Mouse (Mus musculus) MEL (cell line): Measurements from ENCODE around the gene Ptgds. TPM values are rescaled to one million over a fixed set of nuclear protein-coding genes. Genes with fewer than 3 reads are reported as not detected.

Source experiments
- DNase-seq: peaks from one replicate; pipeline ENCODE4 v3.0.0; 2011; ENCODE audit warnings: low read depth, low spot score
- H3K27ac ChIP-seq: 2 replicates; pipeline ENCODE4 v1.5.1; 2012; ENCODE audit warnings: low read depth, mild to moderate bottlenecking, control low read depth, low read length, moderate library complexity; ENCODE audit not compliant: control insufficient read depth
- H3K27me3 ChIP-seq, 2 experiments: fragments of 150-350 bp in 1 of 2; sonication (generic) in 1 of 2; 2 replicates each; pipeline ENCODE4 v1.6.1; 2012; ENCODE audit warnings: low read length in 2 of 2, mild to moderate bottlenecking in 2 of 2, improper control_type of control experiment in 1 of 2, moderate library complexity in 1 of 2; ENCODE audit not compliant: insufficient read depth in 2 of 2, control insufficient read depth in 1 of 2
- H3K36me3 ChIP-seq, 2 experiments: 2 replicates each; pipeline ENCODE4 v1.6.1; 2012 to 2014; ENCODE audit warnings: low read length in 2 of 2, improper control_type of control experiment in 1 of 2, inconsistent platforms in 1 of 2, mild to moderate bottlenecking in 1 of 2; ENCODE audit not compliant: insufficient read depth in 2 of 2, control insufficient read depth in 1 of 2
- H3K4me1 ChIP-seq, 2 experiments: fragments of 150-350 bp in 1 of 2; sonication (generic) in 1 of 2; 2 replicates each; pipeline ENCODE4 v1.6.1; 2012; ENCODE audit warnings: low read length in 2 of 2, improper control_type of control experiment in 1 of 2, mild to moderate bottlenecking in 1 of 2; ENCODE audit not compliant: insufficient read depth in 2 of 2, control insufficient read depth in 1 of 2
- H3K4me3 ChIP-seq, 2 experiments: fragments of 150-350 bp in 1 of 2; sonication (generic) in 1 of 2; 2 replicates each; pipeline ENCODE4 v1.5.1; 2012; ENCODE audit warnings: low read depth in 2 of 2, low read length in 2 of 2, mild to moderate bottlenecking in 2 of 2, moderate library complexity in 2 of 2, control low read depth in 1 of 2, improper control_type of control experiment in 1 of 2; ENCODE audit not compliant: control insufficient read depth in 1 of 2, insufficient read depth in 1 of 2
- H3K79me2 ChIP-seq: 2 replicates; pipeline ENCODE4 v1.6.1; 2012; ENCODE audit warnings: mild to moderate bottlenecking, low read length, moderate library complexity; ENCODE audit not compliant: control insufficient read depth, poor library complexity, insufficient read depth
- H3K9ac ChIP-seq: 2 replicates; pipeline ENCODE4 v1.6.1; 2012; ENCODE audit warnings: low read depth, mild to moderate bottlenecking, control low read depth, low read length, moderate library complexity; ENCODE audit not compliant: control insufficient read depth, poor library complexity, severe bottlenecking
- H3K9me3 ChIP-seq: fragments of 150-350 bp; sonication (generic); replicated peaks from 2 replicates; pipeline ENCODE4 v1.6.1; 2012; ENCODE audit warnings: mild to moderate bottlenecking, low read length, improper control_type of control experiment, moderate library complexity; ENCODE audit not compliant: insufficient read depth
- CHD1 ChIP-seq: IDR thresholded peaks from 2 replicates; pipeline ENCODE4 v1.6.1; 2012; ENCODE audit warnings: low read depth, mild to moderate bottlenecking, inconsistent platforms, low read length, improper control_type of control experiment
- E2F4 ChIP-seq: IDR thresholded peaks from 2 replicates; pipeline ENCODE4 v1.6.1; 2011; ENCODE audit warnings: low read depth, low read length, improper control_type of control experiment, borderline replicate concordance
- GABPA ChIP-seq: IDR thresholded peaks from 2 replicates; pipeline ENCODE4 v1.6.1; 2012; ENCODE audit warnings: low read depth, mild to moderate bottlenecking, inconsistent platforms, low read length, improper control_type of control experiment, moderate library complexity
- GATA1 ChIP-seq: IDR thresholded peaks from 2 replicates; pipeline ENCODE4 v1.6.1; 2011; ENCODE audit warnings: low read depth, low read length, improper control_type of control experiment
- HCFC1 ChIP-seq: IDR thresholded peaks from 2 replicates; pipeline ENCODE4 v1.6.1; 2012; ENCODE audit warnings: low read depth, mild to moderate bottlenecking, inconsistent platforms, low read length, improper control_type of control experiment, moderate library complexity
- JUND ChIP-seq: IDR thresholded peaks from 2 replicates; pipeline ENCODE4 v1.6.1; 2011; ENCODE audit warnings: low read depth, mild to moderate bottlenecking, improper control_type of control experiment, low read length
- MAFK ChIP-seq: IDR thresholded peaks from 2 replicates; pipeline ENCODE4 v1.6.1; 2011; ENCODE audit warnings: low read depth, mild to moderate bottlenecking, low read length, improper control_type of control experiment, borderline replicate concordance
- MAZ ChIP-seq: IDR thresholded peaks from 2 replicates; pipeline ENCODE4 v1.6.1; 2012; ENCODE audit warnings: low read depth, mild to moderate bottlenecking, inconsistent platforms, low read length, improper control_type of control experiment
- MEF2A ChIP-seq: IDR thresholded peaks from 2 replicates; pipeline ENCODE4 v1.6.1; 2014; ENCODE audit warnings: low read depth, mild to moderate bottlenecking, inconsistent platforms, low read length, improper control_type of control experiment; ENCODE audit not compliant: poor library complexity, insufficient replicate concordance, severe bottlenecking; ENCODE audit errors: extremely low read depth
- MYB ChIP-seq: IDR thresholded peaks from 2 replicates; pipeline ENCODE4 v1.6.1; 2011; ENCODE audit warnings: mild to moderate bottlenecking, low read depth, low read length, improper control_type of control experiment
- NELFE ChIP-seq: IDR thresholded peaks from 2 replicates; pipeline ENCODE4 v1.6.1; 2011; ENCODE audit warnings: low read depth, low read length, improper control_type of control experiment
- POLR2AphosphoS2 ChIP-seq: IDR thresholded peaks from 2 replicates; pipeline ENCODE4 v1.6.1; 2011; ENCODE audit warnings: low read length, improper control_type of control experiment
- POLR2AphosphoS5 ChIP-seq: IDR thresholded peaks from 2 replicates; pipeline ENCODE4 v1.6.1; 2012; ENCODE audit warnings: low read depth, borderline replicate concordance, mild to moderate bottlenecking, inconsistent platforms, low read length, moderate library complexity, mixed read lengths
- RCOR1 ChIP-seq: IDR thresholded peaks from 2 replicates; pipeline ENCODE4 v1.6.1; 2012; ENCODE audit warnings: low read depth, mild to moderate bottlenecking, inconsistent platforms, low read length, improper control_type of control experiment
- TAL1 ChIP-seq: IDR thresholded peaks from 2 replicates; pipeline ENCODE4 v1.6.1; 2012; ENCODE audit warnings: mild to moderate bottlenecking, inconsistent platforms, low read length, moderate library complexity, mixed read lengths
- TBP ChIP-seq: IDR thresholded peaks from 2 replicates; pipeline ENCODE4 v1.8.0; 2011; ENCODE audit warnings: low read depth, low read length, improper control_type of control experiment
- TCF12 ChIP-seq: IDR thresholded peaks from 2 replicates; pipeline ENCODE4 v1.6.1; 2014; ENCODE audit warnings: low read depth, mild to moderate bottlenecking, inconsistent platforms, low read length, improper control_type of control experiment, moderate library complexity
- ZMIZ1 ChIP-seq: IDR thresholded peaks from 2 replicates; pipeline ENCODE4 v1.6.1; 2012; ENCODE audit warnings: low read depth, mild to moderate bottlenecking, inconsistent platforms, low read length, improper control_type of control experiment, moderate library complexity
- ZNF384 ChIP-seq: IDR thresholded peaks from 2 replicates; pipeline ENCODE4 v1.6.1; 2012; ENCODE audit warnings: low read depth, mild to moderate bottlenecking, inconsistent platforms, low read length, improper control_type of control experiment
- polyA plus RNA-seq, 2 experiments: library from polyadenylated mRNA; stranded (reverse) in 1 of 2; unstranded in 1 of 2; fragments of >175 nt in 1 of 2; fragments of >200 nt in 1 of 2; gene quantifications; 2 replicates each; pipeline versions ENCODE4 v1.2.1 to v1.2.4; 2012; ENCODE audit warnings: low replicate concordance in 2 of 2, low read depth in 1 of 2; ENCODE audit not compliant: insufficient read length in 2 of 2, insufficient read depth in 1 of 2, missing spikeins in 1 of 2
- total RNA-seq: library from RNA; depleted of rRNA; stranded (reverse); fragments of 300-350 nt; gene quantifications from 2 replicates; pipeline ENCODE4 v1.2.3, GENCODE M21; 2012

Ptgds gene
- total and polyA plus RNA-seq, 3 experiments, result not detected

- 0 out of 2 replicates have a peak, but pooled peaks have one; percentile 15 for TF ChIP-seq POLR2AphosphoS5
- no peak for TF ChIP-seq CHD1
- no peak for TF ChIP-seq GABPA
- TF ChIP-seq MYB, result no peak
- no peak for TF ChIP-seq E2F4
- peak; percentile 65 for TF ChIP-seq TBP
- TF ChIP-seq GATA1, result no peak
- TF ChIP-seq MAZ, result peak; percentile 98
- no peak for TF ChIP-seq TAL1
- no peak for TF ChIP-seq MEF2A
- no peak for TF ChIP-seq JUND
- peak; percentile 94 for TF ChIP-seq NELFE
- no peak for TF ChIP-seq RCOR1
- TF ChIP-seq MAFK, result no peak
- TF ChIP-seq ZMIZ1, result 0 out of 2 replicates have a peak, but pooled peaks have one; percentile 3
Measured at GRCm38 (mm10) chr2:25500576-25501405, 30.9 kb upstream of the Ptgds start, which contains the start of gene Fbxw5 (continued).

DNA sequence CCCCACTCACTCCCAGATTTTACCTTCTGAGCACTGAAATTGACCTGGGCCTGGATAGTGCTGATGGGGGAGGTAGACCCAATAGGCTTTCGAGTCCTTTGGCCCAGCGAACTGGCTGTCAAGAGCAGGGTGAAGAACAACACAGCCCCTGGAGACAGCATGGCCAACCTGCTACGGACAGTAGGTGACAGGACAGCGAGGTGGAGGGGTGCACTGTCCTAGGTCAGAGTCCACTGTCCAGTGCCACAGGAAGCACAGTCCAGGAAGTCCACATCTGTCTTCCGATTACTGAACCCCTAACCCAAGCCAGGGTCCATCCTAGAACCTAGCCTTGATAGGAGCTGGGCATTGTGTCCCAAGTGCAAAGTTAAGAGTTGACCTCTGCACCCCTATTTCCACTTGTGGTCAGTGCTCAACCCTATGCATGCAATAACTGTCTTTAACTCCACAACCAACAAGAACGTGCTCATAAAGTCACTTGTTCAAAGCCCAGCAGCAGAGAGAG lies 30.3 kb upstream of the Ptgds start:
- Histone ChIP-seq H3K4me3 (peak overlapping the region; percentile 63 to 70), H3K27ac (peak overlapping the region; percentile 56), H3K36me3 (peaks cover 0 to 29% of the 10 kb centered on the region in 2 experiments; a peak in 2 of 4 replicates)
- peak; percentile 33 for DNase-seq
- TF ChIP-seq ZNF384 (no peak), POLR2AphosphoS2 (0 out of 2 replicates have a peak, but pooled peaks have one; percentile 62), TCF12 (no peak), MAFK (no peak), HCFC1 (no peak)
- TF ChIP-seq, all 39 proteins: peak for 1
- Histone ChIP-seq H3K4me1 (peaks cover 10 to 36% of the 10 kb centered on the region in 2 experiments), H3K27me3 (no peaks in the 10 kb centered on the region), H3K9me3 (no peaks in the 10 kb centered on the region), H3K9ac (peak overlapping the region; percentile 69), H3K79me2 (peaks cover 9% of the 10 kb centered on the region)
